Mouse (Mus musculus): Measurements from ENCODE around the gene Acox3.
"Not testable (repeated sequence)": the region's sequence is repeated elsewhere in the genome, so short reads cannot be mapped to it uniquely, and the experiment has no call there.

Gene Acox3

DNA sequence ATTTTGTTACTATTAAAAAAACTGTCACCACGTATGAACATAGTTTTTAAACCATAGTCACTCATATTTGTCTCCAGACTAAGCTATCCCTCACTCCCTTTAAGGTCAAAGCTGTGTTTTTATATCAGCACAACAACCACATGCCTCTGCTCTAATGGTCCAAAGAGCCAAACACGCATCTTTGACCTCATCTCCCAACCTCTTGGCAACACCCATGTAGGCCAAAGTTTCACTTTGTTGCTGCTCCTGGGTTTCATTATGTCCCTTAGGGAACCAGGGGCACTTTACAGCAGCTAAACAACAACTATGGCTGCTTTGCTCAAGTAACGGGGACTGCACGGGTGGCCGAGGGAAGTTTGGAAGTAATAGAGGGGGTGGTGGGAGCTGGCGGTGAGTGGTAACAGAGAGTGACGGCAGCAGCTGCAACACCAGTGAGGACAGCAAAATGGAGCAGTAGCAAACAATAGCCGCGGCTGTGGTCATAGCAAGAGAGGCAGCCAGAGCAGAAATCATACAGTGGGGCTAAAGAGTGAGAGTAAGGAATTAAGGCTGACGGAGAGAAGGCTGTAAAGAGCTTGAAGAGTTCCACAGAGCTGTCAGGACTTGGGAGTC lies 6.3 kb upstream of the Acox3 start:
- DNase-seq (ENCODE audit: low spot score in 2 of 2): no peak

DNA sequence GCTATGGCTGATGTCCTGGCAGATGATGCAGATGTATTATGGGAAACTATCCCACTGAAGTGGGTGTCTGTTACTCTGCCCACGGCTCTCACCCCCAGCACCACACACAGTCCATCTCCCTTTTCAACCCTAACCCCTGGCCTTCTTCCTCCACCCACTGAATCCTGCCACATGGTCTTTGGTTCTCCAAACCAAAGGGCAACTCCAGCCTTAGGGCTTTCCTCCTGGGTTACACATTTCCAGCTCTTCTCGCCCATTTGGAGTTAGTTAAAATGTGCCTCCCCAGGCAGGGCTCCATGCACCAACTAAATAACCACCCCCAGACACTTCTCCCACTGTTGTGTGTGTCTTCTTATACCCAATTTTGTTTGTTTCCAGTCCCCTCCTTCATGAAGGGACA lies 4.4 kb upstream of the Acox3 start:
- DNase-seq (ENCODE audit: low spot score in 2 of 2): no peak

DNA sequence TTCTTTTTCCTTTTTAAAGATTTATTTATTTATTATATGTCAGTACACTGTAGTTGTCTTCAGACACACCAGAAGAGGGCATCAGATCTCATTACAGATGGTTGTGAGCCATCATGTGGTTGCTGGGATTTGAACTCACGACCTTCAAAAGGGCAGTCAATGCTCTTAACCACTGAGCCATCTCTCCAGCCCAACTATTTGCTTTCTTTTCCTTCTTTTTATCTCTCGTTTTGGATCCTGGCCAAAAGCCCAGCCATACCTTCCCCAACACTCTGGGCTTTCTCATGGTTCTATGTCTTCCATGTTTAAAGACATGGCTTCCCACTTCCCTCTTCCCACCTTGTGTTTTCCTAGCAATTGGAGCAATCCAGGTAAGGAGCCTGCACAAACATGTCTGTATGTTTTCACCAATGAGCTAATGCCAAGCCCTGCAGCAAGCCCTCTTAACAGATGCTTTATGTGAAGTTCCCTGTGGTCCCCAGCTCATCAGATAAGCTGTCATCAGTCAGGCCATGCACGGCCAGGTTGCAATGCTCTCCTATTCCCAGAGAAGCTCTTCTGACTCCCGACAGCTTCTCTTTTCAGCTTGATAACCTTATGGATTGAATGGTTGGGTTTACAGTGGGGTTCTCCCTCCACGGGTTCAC lies 3.5 kb upstream of the Acox3 start:
- DNase-seq (ENCODE audit: low spot score in 2 of 2): no peak

DNA sequence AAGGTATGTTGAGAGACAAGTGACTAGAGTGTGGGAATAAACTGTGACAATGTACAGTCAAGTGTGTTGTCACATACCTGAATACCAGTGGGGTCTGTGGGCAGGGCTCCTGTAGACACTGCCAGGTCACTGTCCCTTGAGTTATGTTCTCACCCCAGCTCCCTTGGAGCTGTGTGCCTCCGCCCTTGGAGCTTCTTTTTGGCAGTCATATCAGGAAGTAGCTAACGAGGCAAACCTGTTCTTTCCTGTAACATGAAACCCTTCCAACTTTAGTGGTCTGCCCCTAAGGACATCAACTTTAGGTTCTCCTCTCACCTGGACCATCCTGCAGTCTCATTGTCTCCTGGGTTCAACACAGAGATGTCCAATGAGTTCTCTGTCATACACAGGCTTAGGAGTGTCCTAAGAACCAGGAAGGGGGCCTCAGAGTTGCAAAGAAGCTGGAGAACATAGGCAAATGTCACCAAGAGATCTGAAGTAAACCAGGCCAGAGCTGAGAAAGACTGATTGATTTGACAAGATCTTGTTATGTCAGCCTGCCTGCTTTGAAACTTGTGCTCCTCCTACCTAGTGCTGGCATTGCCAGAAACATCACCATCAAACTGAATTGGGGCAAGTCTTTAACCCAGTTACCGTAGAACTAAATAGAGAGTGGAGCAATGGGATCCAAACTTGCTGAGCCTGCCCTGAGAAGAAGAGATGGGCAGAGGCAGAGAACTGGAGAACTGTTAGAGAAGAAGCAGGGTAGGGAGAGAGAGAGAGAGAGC lies 2.5 kb upstream of the Acox3 start:
- DNase-seq (ENCODE audit: low spot score in 2 of 2): no peak

DNA sequence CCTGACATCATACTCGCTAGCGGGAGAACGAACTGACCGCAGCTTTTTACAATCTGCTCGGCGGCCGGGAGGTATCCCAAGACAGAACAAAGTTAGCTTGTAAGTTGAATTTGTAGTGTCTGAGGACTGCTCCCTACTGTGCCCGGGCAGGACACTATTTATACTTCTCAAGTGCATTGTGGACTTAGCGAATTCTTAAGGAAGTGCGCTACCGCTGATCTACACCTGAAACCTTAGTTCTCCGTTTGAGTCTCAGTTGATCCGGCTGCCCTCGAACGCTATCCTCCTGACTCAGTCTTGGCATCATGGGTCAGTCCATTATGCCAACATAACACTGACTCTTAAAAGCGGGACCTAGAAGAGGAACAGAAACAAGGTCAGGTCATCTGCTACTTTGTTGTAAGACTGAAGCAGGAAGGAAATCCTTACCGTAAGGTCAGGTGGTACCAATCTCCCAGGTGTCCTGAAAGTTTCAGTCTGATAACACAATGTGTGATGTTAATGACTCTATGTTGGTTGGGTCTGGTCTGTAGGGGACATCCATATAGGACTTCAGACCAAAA lies 462 bp downstream of the Acox3 start:
- peak in 1 of 2 experiments; percentile 32 for DNase-seq (ENCODE audit: low spot score in 2 of 2)

DNA sequence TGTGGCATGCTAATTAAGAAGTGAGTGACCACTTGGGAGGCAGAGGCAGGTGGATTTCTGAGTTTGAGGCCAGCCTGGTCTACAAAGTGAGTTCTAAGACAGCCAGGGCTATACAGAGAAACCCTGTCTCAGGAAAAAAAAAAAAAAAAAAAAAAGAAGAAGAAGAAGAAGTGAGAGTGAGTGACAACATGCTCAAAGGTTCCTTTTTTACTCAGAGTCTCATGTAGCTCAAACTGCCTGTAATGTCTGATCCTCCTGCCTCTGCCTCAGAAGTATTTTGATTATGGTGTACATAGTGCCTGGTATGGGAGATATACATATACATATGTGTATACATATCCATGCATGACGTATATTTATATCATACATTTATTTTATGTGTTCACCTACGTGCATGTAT lies 1.4 kb downstream of the Acox3 start:
- DNase-seq (ENCODE audit: low spot score in 2 of 2): not testable (repeated sequence)

DNA sequence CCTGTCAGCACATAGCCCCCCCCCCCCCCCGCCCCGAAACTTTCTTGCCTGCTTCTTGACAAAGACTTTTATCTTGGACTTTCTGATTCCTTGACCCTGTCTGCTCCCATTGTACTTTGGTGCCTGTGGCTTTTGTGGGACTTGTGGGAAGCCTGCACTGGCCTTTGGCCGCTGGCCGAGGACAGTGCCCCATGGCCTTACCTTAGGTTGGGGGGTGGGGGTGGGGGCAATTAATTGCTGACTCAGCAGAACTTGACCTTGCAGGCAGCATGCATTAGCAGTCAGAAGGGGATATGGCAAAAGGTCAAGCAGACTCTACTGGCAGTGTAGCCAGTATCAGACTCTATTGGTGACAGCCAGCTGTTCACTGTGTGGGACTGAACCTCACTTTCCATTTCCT lies 8.7 kb downstream of the Acox3 start:
- no peak for DNase-seq (ENCODE audit: low spot score in 2 of 2)

DNA sequence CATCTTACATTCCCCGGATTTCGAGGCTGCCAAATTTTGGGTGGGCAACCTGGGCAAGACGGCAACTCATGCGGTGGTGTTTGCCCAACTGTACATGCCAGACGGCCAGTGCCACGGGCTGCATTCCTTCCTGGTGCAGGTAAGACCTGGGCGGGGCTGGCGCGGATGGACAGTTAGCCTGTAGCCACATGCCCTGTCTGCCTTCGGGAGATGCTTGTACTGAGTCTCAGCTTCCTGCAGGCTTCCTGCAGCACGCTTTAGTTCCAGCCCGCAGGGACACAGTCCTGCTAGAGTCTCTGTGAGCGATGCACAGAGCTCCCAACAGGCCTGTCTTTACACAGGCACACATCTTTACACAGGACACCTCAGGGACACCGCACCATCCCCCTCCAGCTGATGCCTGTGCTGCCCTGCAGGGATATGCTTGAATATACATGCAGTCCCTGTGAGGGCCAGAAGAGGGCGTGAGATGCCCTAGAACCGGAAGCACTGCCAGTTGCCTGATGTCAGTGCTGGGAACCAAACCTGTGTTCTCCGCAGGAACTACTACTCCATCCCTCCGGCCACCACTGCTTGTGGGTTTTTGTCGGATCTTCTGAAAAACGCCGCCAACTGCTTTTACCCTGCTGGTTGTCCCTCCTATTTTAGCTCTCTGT lies 9.4 kb downstream of the Acox3 start:
- DNase-seq (ENCODE audit: low spot score in 2 of 2): no peak

DNA sequence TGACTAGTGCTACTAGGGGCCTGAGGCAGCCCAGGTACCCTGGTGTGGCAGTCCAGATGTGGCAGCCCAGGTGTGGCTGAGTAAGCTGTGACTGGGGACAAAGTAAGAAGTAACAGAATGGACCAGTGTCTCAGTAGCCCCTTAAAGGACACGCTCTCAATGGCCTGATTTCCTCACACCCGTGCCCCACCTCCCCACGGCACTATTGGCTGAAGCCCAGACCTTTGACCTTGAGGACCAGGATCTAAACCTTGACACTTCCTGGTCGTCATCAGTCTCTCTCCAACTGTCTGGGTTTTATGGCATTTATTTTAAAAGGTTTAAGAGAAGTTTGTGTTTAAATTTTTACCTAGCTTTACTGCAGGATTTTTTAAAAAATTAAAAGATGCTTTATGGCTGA lies 10.0 kb downstream of the Acox3 start:
- DNase-seq (ENCODE audit: low spot score in 2 of 2): no peak

DNA sequence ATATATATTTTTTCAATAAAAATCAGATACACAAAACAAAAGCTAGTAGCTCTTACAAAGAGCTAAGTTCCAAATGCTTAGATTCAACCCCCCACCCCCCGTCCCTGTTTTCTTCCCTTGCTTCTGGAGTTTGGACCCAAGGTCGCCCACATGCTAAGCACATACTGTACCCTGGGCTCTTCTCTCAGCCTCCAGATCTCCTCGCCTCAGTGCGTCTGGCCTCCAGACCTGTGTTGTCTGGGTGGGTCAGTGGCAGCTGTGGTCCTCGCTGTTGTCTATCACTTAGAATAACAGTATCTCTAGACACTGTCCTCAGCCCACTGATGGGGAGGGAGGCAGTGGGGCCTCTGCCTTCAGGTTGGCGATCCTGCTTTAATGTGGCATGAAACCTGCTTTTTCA lies 10.4 kb downstream of the Acox3 start:
- DNase-seq (ENCODE audit: low spot score in 2 of 2): no peak

DNA sequence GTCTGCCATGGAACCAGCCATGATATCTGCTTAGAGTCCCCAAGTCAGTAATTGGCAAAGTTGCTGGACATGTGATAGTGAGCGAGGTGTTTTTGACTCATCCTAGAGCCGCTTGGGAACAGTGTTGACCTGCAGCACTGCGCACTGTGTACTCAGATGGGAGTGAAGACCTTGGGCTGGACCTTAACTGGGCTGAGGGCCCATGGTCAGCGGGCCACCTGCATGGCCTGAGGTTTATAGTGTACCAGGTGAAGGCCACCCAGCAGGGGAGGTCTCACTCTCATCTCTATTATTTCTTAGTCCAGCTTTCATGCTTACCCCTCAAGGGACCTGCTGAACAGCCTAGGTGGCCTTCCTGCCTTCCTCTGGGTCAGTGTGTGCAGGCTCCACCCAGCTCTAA lies 11.9 kb downstream of the Acox3 start:
- no peak for DNase-seq (ENCODE audit: low spot score in 2 of 2)

DNA sequence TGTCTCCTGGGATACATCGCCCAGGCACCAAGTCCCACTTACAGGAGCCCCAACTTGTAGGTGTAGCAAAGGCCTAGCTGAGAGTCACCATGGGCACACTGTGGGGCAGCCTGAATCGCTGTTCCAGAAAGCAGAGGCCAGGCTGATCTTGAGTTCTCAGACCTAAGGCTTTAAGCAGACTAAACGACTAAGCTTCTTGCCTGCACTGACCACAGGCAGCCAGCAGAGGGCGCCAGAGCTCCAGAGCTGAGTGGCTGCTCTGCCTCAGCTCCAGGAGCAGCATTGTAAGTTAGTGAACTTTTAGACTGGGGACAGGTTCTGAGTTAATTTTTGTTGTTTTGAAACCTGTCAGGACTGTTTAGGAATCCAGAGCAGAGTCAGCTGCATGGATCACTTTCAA lies 12.9 kb downstream of the Acox3 start:
- DNase-seq (ENCODE audit: low spot score in 2 of 2): peak; percentile 34 to 71

DNA sequence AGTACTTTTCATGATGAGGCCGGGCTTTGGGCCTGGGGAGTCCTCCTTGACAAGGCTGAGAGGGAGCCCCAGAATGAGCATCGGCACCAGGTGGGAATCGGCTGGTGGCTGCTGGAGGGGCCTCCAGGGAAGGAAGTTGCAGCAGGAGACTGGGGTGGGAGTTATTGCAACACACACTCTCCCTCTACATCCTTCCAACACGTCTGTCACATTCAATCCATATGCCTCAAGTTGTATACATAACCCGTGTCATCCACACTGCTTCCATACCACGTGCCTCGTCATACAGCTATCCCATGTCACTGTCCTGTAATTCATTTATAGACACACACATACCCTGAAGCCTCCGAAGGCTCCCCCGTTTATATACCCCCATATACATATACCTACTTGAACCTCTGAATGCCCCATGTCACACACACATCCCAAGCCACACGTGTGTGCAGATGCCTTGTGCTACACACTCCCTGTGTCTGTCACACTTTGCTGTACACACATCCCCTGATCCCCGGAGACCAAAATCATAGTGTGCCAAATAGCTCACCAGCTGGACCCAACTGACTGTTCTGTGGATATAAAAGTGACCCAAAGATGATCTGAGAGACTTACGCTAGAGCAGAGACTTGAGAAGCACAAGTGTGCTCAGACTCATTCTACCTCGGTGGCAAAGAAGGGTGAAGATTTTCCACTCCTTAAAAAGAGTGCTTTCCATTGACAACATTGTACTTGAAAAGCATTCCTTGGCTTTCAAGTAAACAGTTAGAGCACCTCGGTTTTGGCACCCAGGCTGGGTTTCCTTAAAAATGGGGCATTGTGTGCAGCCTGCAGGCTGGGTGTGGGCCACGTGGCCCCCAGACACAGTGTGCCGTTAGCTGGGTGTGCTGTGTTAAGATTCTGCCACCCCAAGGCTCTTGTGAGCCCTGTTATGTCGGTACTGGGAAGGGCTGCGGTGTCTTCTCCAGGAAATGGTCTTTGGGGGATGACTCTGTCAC lies 13.6 kb downstream of the Acox3 start:
- peak in 1 of 2 experiments; percentile 17 for DNase-seq (ENCODE audit: low spot score in 2 of 2)

DNA sequence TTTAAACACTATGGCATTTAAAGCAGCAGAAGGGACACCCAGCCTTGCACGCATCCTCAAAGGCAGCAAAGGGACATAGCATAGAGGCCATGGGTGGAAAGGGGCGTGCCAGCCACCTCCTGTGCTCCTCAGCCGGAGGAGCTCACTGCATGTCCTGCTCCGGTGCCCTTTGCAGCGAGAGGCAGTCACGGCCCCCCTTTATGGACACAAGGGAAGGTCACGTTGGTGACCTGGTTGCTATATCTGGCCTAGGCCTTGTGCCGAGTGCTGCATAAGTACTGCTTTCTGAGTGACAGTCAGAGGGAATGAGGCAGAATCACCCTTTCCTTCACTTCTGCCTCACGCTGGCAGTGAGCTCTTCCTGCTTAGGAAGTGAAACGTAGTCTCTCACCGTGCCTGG lies 17.4 kb downstream of the Acox3 start:
- DNase-seq (ENCODE audit: low spot score in 2 of 2): no peak

DNA sequence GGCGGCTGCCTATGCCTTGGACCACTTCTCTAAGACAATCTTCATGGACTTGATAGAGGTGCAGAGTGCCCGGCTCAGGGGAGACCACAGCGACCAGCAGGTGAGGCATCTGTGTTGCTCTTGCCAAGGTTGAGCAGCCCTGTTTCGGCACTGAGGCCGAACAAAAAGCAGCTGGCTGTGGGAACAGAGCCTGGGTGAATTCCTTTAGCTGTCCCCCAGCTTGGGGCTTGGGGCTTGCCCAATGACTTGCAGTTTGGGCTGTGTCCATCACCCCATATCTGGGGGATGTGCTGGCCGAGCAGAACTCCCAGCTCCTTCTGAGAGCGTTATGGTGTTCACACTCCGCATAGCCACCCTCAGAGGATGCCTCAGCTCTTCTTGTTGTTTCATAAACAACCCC lies 18.7 kb downstream of the Acox3 start:
- peak in 1 of 2 experiments; percentile 50 for DNase-seq (ENCODE audit: low spot score in 2 of 2)

DNA sequence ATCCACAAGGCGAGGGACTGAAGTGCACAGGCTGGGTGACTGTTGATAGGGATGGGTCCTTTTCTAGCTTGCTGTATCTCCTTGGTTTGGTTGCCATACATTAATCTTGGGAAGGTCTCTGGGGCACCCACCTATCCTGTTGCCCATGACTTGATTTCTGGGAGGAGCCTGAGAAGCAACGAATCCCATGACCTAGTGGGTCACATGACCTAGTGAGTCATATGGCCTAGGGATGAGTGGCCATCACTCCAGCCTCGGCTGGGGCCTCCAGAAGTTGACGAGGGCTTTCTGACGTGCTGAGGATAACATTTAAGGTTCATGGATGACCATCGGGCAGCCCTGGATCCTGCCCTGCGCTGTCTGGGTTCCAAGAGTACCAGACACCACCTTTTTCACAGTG lies 22.5 kb downstream of the Acox3 start:
- no peak for DNase-seq (ENCODE audit: low spot score in 2 of 2)

DNA sequence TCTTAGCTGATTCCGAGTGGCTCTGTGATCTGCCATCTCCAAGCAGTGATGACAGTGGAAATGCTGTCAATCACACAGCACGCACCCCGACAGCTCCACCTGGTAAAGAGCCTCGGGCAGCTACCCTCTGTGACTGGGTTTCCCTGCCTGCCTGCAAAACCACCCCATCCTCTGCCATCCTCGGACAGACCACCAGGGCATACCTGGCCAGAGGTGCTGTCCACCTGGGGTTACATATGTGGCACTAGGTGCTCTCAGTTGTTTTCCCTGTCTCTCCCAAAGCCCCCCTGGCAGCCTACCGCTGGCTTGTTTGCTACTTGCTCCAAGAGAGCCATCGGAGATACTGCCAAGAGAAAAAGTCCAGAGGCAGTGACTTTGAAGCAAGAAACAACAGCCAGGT lies 24.0 kb downstream of the Acox3 start:
- no peak for DNase-seq (ENCODE audit: low spot score in 2 of 2)

DNA sequence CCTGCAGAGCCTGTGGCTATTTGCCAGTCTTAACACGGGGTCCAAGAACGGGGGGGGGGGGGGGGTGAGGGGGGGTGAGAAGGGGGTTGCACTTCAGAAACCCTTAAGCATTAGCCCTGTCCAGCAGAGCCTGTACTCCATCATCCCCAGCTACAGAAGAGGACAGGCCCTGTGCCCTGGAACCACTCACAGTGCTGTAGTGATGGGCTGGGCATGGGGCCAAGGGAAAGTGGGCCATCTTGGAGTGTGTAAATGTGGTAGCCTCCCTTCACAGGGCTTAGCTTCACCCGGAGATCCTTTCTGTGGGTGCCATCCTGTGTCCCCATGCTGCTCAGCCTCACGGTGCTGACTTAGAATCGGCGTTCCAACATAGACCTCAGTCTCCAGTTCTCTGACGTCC lies 24.9 kb downstream of the Acox3 start:
- DNase-seq (ENCODE audit: low spot score in 2 of 2): peak; percentile 50 to 64

DNA sequence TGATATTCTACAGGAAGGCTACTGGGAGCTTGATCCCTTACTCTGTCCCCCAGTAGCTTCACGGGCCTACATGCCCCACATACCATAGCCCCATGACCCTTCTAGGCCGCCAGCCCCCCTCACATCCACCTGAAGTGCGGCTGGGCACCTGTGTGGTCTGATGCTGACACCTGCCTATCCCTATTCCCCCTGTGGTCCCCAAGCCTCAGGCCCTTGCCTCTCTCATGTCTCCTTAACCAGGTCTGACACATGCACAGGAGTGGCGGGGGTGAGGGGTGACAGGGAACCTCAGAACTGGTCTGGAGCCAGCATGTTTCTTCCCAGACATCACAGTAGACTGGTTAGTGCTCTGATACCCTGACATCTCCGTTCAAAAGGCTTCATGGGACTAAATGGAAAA lies 25.7 kb downstream of the Acox3 start:
- no peak for DNase-seq (ENCODE audit: low spot score in 2 of 2)

DNA sequence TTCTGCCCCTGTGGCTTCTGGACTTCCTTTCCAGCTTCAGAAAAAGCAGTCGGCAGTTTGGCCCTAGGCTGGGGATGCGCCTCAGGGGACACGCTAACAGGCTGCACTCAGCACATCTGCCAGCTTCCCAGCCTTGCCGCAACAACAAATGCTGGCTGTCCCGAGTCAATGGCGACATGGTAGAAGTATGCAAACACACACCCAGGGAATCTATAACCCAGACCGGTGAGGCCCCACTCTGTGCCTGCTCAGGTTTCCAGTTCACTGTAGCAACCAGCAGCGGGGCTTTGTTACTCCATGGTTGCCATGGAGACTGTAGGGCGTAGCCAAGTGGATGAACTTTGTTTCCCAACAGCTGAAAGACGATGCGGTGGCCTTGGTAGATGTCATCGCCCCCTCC lies 26.5 kb downstream of the Acox3 start:
- DNase-seq (ENCODE audit: low spot score in 2 of 2): peak; percentile 85

DNA sequence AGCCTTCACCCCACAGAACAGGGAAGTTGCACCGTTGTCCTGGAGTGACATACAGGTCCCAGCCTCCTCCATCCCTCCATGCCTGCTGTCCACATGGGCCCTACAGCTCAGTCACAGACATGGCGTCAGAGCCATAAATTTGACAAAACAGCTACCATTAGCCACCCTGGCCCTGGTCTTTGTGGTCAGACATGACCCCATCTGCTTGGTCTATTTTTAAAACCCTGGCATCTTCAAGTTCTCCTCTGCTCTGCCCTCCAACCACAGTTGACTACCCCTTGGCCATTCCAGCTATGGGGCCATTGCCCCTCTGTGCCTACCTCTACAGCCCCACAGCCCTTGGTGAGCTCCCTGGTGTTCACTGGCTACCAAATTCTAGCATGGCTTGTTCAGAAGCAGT lies 27.1 kb downstream of the Acox3 start:
- no peak for DNase-seq (ENCODE audit: low spot score in 2 of 2)

All from heart, adult 9 months (tissue).